Mouse (Mus musculus) adrenal gland, adult 2 months (tissue): ENCODE data around the gene Six2. TPM values are rescaled to one million over a fixed set of nuclear protein-coding genes. Genes with fewer than 3 reads are reported as not detected.
"Not testable (repeated sequence)": the region's sequence is repeated elsewhere in the genome, so short reads cannot be mapped to it uniquely, and the experiment has no call there.

ENCODE experiments used
- DNase-seq: peaks from one replicate; pipeline ENCODE4 v3.0.0; 2021
- polyA plus RNA-seq: library from polyadenylated mRNA; depleted of rRNA; stranded (reverse); fragments of >200 nt; gene quantifications from 2 replicates; pipeline ENCODE4 v1.2.3, GENCODE M21; 2012
- total RNA-seq, 2 experiments: library from RNA; stranded (reverse); gene quantifications; 2 replicates each; pipeline ENCODE4 v1.2.3; 2021

The Six2 gene
- total and polyA plus RNA-seq, 3 experiments: 0.12 TPM; not detected in 2

GRCm38 (mm10) chr17:85690323-85690968 is 2.4 kb upstream of the Six2 start:
- DNase-seq: no peak

GRCm38 (mm10) chr17:85689807-85690319 is 1.8 kb upstream of the Six2 start:
- no peak for DNase-seq

GRCm38 (mm10) chr17:85688911-85689806 is 1.1 kb upstream of the Six2 start:
- peak; percentile 42 for DNase-seq

- DNase-seq: peak; percentile 68
Observed at GRCm38 (mm10) chr17:85687421-85688235, 446 bp downstream of the Six2 start.

- no peak for DNase-seq
Observed at GRCm38 (mm10) chr17:85686476-85687420, 1.3 kb downstream of the Six2 start.

GRCm38 (mm10) chr17:85685689-85686281 is 2.3 kb downstream of the Six2 start:
- no peak for DNase-seq

- DNase-seq: no peak
Observed at GRCm38 (mm10) chr17:85684841-85685688, 3.0 kb downstream of the Six2 start.

GRCm38 (mm10) chr17:85684436-85684835 is 3.6 kb downstream of the Six2 start:
- DNase-seq: not testable (repeated sequence)

- no peak for DNase-seq
Observed at GRCm38 (mm10) chr17:85683984-85684307, 4.1 kb downstream of the Six2 start.

- no peak for DNase-seq
Observed at GRCm38 (mm10) chr17:85683111-85683983, 4.7 kb downstream of the Six2 start.

GRCm38 (mm10) chr17:85682181-85682710 is 5.8 kb downstream of the Six2 start:
- no peak for DNase-seq

- no peak for DNase-seq
Observed at GRCm38 (mm10) chr17:85681741-85682140, 6.3 kb downstream of the Six2 start.

- DNase-seq: no peak
Observed at GRCm38 (mm10) chr17:85680851-85681550, 7.1 kb downstream of the Six2 start.

- DNase-seq: no peak
Observed at GRCm38 (mm10) chr17:85680116-85680850, 7.8 kb downstream of the Six2 start.

GRCm38 (mm10) chr17:85679651-85680050 is 8.4 kb downstream of the Six2 start:
- DNase-seq: no peak

GRCm38 (mm10) chr17:85664618-85665320 is 23.3 kb downstream of the Six2 start:
- peak; percentile 76 for DNase-seq
